Mouse (Mus musculus) midbrain, embryonic 14.5 days (tissue): ENCODE results near the gene Kcnip4. TPM values are rescaled to one million over a fixed set of nuclear protein-coding genes. Genes with fewer than 3 reads are reported as not detected.

ENCODE experiments used
- ATAC-seq: fragments of 200-750 bp; cut with Nextera tagmentation; 2 replicates; pipeline ENCODE4 v1.8.0; 2017; ENCODE audit warnings: moderate number of reproducible peaks, moderate library complexity; ENCODE audit not compliant: low FRiP score, low TSS enrichment
- DNase-seq: peaks from one replicate; pipeline ENCODE4 v3.0.0-alpha.2; 2015
- H3K27ac ChIP-seq: fragments of 300-500 bp; sonication (generic); replicated peaks from 2 replicates; pipeline ENCODE4 v1.5.1; 2014; ENCODE audit warnings: mild to moderate bottlenecking, low read depth, low read length, moderate library complexity
- H3K27me3 ChIP-seq: fragments of 300-500 bp; sonication (generic); 2 replicates; pipeline ENCODE4 v1.6.1; 2014; ENCODE audit warnings: low read length, control low read depth, mixed read lengths; ENCODE audit not compliant: control insufficient read depth, insufficient read depth
- H3K36me3 ChIP-seq: fragments of 300-500 bp; sonication (generic); 2 replicates; pipeline ENCODE4 v1.6.1; 2014; ENCODE audit warnings: low read length, control low read depth; ENCODE audit not compliant: control insufficient read depth, insufficient read depth
- H3K4me1 ChIP-seq: fragments of 300-500 bp; sonication (generic); 2 replicates; pipeline ENCODE4 v1.6.1; 2014; ENCODE audit warnings: mild to moderate bottlenecking, antibody characterized with exemption, low read length, control low read depth; ENCODE audit not compliant: control insufficient read depth, insufficient read depth
- H3K4me2 ChIP-seq: fragments of 300-500 bp; sonication (generic); 2 replicates; pipeline ENCODE4 v1.6.1; 2014; ENCODE audit warnings: mild to moderate bottlenecking, low read length, moderate library complexity
- H3K4me3 ChIP-seq: fragments of 300-500 bp; sonication (generic); replicated peaks from 2 replicates; pipeline ENCODE4 v1.5.1; 2014; ENCODE audit warnings: low read depth, low read length
- H3K9ac ChIP-seq: fragments of 300-500 bp; sonication (generic); replicated peaks from 2 replicates; pipeline ENCODE4 v1.6.1; 2014; ENCODE audit warnings: mild to moderate bottlenecking, low read length, moderate library complexity
- H3K9me3 ChIP-seq: fragments of 300-500 bp; sonication (generic); 2 replicates; pipeline ENCODE4 v1.6.1; 2016; ENCODE audit warnings: low read length, control low read depth, mixed read lengths; ENCODE audit not compliant: control insufficient read depth
- WGBS: fragments of 180-500 bp; shearing (Covaris S2); extraction: QIAGEN DNeasy Blood & Tissue Kit; methylation state at CpG from one replicate; pipeline ENCODE4 v1.1.7; 2014; 5-methylcytosine and 5-hydroxymethylcytosine counted together
- polyA plus RNA-seq: library from polyadenylated mRNA; unstranded; fragments of >200 nt; fragmentation: Nextera tagmentation; extraction: Ambion mirVana; gene quantifications from 2 replicates; pipeline ENCODE4 v1.2.1, GENCODE M21; 2014

Kcnip4 gene
- polyA plus RNA-seq, 1 experiment from 2014 or later = 18.6 TPM

GRCm38 (mm10) chr5:49095432-49095831 is 429.3 kb downstream of the Kcnip4 start:
- no peak overlapping the region for H3K4me3 ChIP-seq
- no peaks in the 10 kb centered on the region for H3K4me1 ChIP-seq
- H3K9ac ChIP-seq = no peak overlapping the region
- no peak overlapping the region for H3K27ac ChIP-seq
- no peak for ATAC-seq
- H3K9me3 ChIP-seq = no peaks in the 10 kb centered on the region
- H3K36me3 ChIP-seq = no peaks in the 10 kb centered on the region
- DNase-seq = no peak
- 69% methylated on average over 5 of the region's 5 CpGs for WGBS
- H3K4me2 ChIP-seq = no peak overlapping the region
- H3K27me3 ChIP-seq = no peaks in the 10 kb centered on the region

- peak; percentile 66 for DNase-seq
- H3K9ac ChIP-seq = no peak overlapping the region
- H3K4me2 ChIP-seq = no peak overlapping the region
- H3K4me1 ChIP-seq = no peaks in the 10 kb centered on the region
- H3K27ac ChIP-seq = no peak overlapping the region
- no peak for ATAC-seq
- no peaks in the 10 kb centered on the region for H3K36me3 ChIP-seq
- 46% methylated on average over 2 of the region's 2 CpGs for WGBS
- no peaks in the 10 kb centered on the region for H3K9me3 ChIP-seq
- no peaks in the 10 kb centered on the region for H3K27me3 ChIP-seq
- no peak overlapping the region for H3K4me3 ChIP-seq
These were observed 429.8 kb downstream of the Kcnip4 start for GRCm38 (mm10) chr5:49094945-49095344.

GRCm38 (mm10) chr5:49094306-49094705 is 430.4 kb downstream of the Kcnip4 start:
- Histone ChIP-seq H3K4me1 (no peaks in the 10 kb centered on the region), H3K4me3 (no peak overlapping the region), H3K4me2 (no peak overlapping the region), H3K36me3 (no peaks in the 10 kb centered on the region), H3K27ac (no peak overlapping the region), H3K9me3 (no peaks in the 10 kb centered on the region), H3K9ac (no peak overlapping the region), H3K27me3 (no peaks in the 10 kb centered on the region)
- ATAC-seq (no peak), DNase-seq (no peak)
- WGBS = 73% methylated on average over 3 of the region's 3 CpGs

GRCm38 (mm10) chr5:49090122-49090680 is 434.5 kb downstream of the Kcnip4 start:
- ATAC-seq = peak; percentile 87; the same call in 1 of the 2 replicates
- peak overlapping the region; percentile 37 for H3K4me2 ChIP-seq

GRCm38 (mm10) chr5:49065646-49066045 is 459.1 kb downstream of the Kcnip4 start:
- Histone ChIP-seq H3K27ac (no peak overlapping the region), H3K36me3 (no peaks in the 10 kb centered on the region), H3K27me3 (no peaks in the 10 kb centered on the region), H3K9me3 (no peaks in the 10 kb centered on the region), H3K4me1 (no peaks in the 10 kb centered on the region), H3K4me2 (no peak overlapping the region), H3K4me3 (no peak overlapping the region), H3K9ac (no peak overlapping the region)
- peak; percentile 62 for DNase-seq
- ATAC-seq = no peak
- 18% methylated on average over 1 of the region's 1 CpGs for WGBS

More at GRCm38 (mm10) chr5:49090122-49090680, 434.5 kb downstream of the Kcnip4 start:
- no peak overlapping the region for H3K9ac ChIP-seq
- H3K36me3 ChIP-seq = no peaks in the 10 kb centered on the region
- no peaks in the 10 kb centered on the region for H3K4me1 ChIP-seq
- no peaks in the 10 kb centered on the region for H3K27me3 ChIP-seq
- DNase-seq = peak; percentile 96
- H3K27ac ChIP-seq = no peak overlapping the region
- H3K4me3 ChIP-seq = no peak overlapping the region
- 13% methylated on average over 6 of the region's 6 CpGs for WGBS
- H3K9me3 ChIP-seq = no peaks in the 10 kb centered on the region

- H3K9me3 ChIP-seq = no peaks in the 10 kb centered on the region
- DNase-seq (no peak), ATAC-seq (no peak)
- no peaks in the 10 kb centered on the region for H3K4me1 ChIP-seq
- H3K4me2 ChIP-seq = no peak overlapping the region
- no peak overlapping the region for H3K4me3 ChIP-seq
- H3K36me3 ChIP-seq = no peaks in the 10 kb centered on the region
- no peaks in the 10 kb centered on the region for H3K27me3 ChIP-seq
- H3K9ac ChIP-seq = no peak overlapping the region
- H3K27ac ChIP-seq = no peak overlapping the region
These were observed 465.8 kb downstream of the Kcnip4 start for GRCm38 (mm10) chr5:49058926-49059325.

GRCm38 (mm10) chr5:49057636-49058340 is 466.9 kb downstream of the Kcnip4 start:
- H3K4me3 ChIP-seq = no peak overlapping the region
- ATAC-seq (no peak), DNase-seq (no peak)
- no peak overlapping the region for H3K27ac ChIP-seq
- H3K27me3 ChIP-seq = no peaks in the 10 kb centered on the region
- H3K9me3 ChIP-seq = no peaks in the 10 kb centered on the region
- H3K4me1 ChIP-seq = no peaks in the 10 kb centered on the region
- no peak overlapping the region for H3K9ac ChIP-seq
- H3K36me3 ChIP-seq = no peaks in the 10 kb centered on the region
- 83% methylated on average over 4 of the region's 4 CpGs for WGBS
- H3K4me2 ChIP-seq = no peak overlapping the region

GRCm38 (mm10) chr5:49047960-49048359 is 476.7 kb downstream of the Kcnip4 start:
- no peak overlapping the region for H3K9ac ChIP-seq
- 85% methylated on average over 1 of the region's 1 CpGs for WGBS
- no peak overlapping the region for H3K4me3 ChIP-seq
- H3K36me3 ChIP-seq = no peaks in the 10 kb centered on the region
- no peak overlapping the region for H3K27ac ChIP-seq
- no peak overlapping the region for H3K4me2 ChIP-seq
- H3K9me3 ChIP-seq = no peaks in the 10 kb centered on the region
- no peaks in the 10 kb centered on the region for H3K27me3 ChIP-seq
- ATAC-seq (no peak), DNase-seq (no peak)
- no peaks in the 10 kb centered on the region for H3K4me1 ChIP-seq

- peak overlapping the region; percentile 28; the same call in 1 of the 2 replicates for H3K27ac ChIP-seq
- H3K4me2 ChIP-seq = no peak overlapping the region
- H3K4me1 ChIP-seq = no peaks in the 10 kb centered on the region
- H3K36me3 ChIP-seq = no peaks in the 10 kb centered on the region
- H3K27me3 ChIP-seq = no peaks in the 10 kb centered on the region
- DNase-seq = peak; percentile 38
- WGBS = 17% methylated on average over 6 of the region's 6 CpGs
- peak; percentile 62; the same call in 1 of the 2 replicates for ATAC-seq
- no peak overlapping the region for H3K9ac ChIP-seq
- H3K9me3 ChIP-seq = no peaks in the 10 kb centered on the region
- H3K4me3 ChIP-seq = no peak overlapping the region
These were observed 483.4 kb downstream of the Kcnip4 start for GRCm38 (mm10) chr5:49041259-49041845.
